Mouse (Mus musculus) B cell, adult 2 months (primary cell): ENCODE measurements around the gene Rhbdd1.

ENCODE experiments used
- DNase-seq, 2 experiments: peaks; one replicate each; pipeline ENCODE4 v3.0.0; 2022

Rhbdd1 gene

GRCm38 (mm10) chr1:82291930-82292712 lies 24.1 kb upstream of the Rhbdd1 start:
- peak in 1 of 2 experiments; percentile 12 for DNase-seq

GRCm38 (mm10) chr1:82292771-82293170 lies 23.5 kb upstream of the Rhbdd1 start:
- peak in 1 of 2 experiments; percentile 17 for DNase-seq

- DNase-seq: peak; percentile 53 to 54
Measured at GRCm38 (mm10) chr1:82294102-82294501, 22.1 kb upstream of the Rhbdd1 start.

GRCm38 (mm10) chr1:82298586-82298985 lies 17.7 kb upstream of the Rhbdd1 start:
- no peak for DNase-seq

- no peak for DNase-seq
Measured at GRCm38 (mm10) chr1:82304483-82304882, 11.8 kb upstream of the Rhbdd1 start.

- peak; percentile 66 to 69 for DNase-seq
Measured at GRCm38 (mm10) chr1:82316746-82317126, 484 bp downstream of the Rhbdd1 start.

GRCm38 (mm10) chr1:82320456-82320855 lies 4.2 kb downstream of the Rhbdd1 start:
- DNase-seq: no peak

GRCm38 (mm10) chr1:82320864-82321263 lies 4.6 kb downstream of the Rhbdd1 start:
- no peak for DNase-seq

- no peak for DNase-seq
Measured at GRCm38 (mm10) chr1:82321441-82321840, 5.2 kb downstream of the Rhbdd1 start.

- DNase-seq: no peak
Measured at GRCm38 (mm10) chr1:82324131-82324785, 8.0 kb downstream of the Rhbdd1 start.

- no peak for DNase-seq
Measured at GRCm38 (mm10) chr1:82326120-82326519, 9.9 kb downstream of the Rhbdd1 start.

GRCm38 (mm10) chr1:82328033-82328775 lies 12.0 kb downstream of the Rhbdd1 start:
- no peak for DNase-seq

- DNase-seq: no peak
Measured at GRCm38 (mm10) chr1:82329237-82329953, 13.1 kb downstream of the Rhbdd1 start.

- DNase-seq: no peak
Measured at GRCm38 (mm10) chr1:82329954-82330247, 13.6 kb downstream of the Rhbdd1 start.

- no peak for DNase-seq
Measured at GRCm38 (mm10) chr1:82334506-82334905, 18.3 kb downstream of the Rhbdd1 start.

GRCm38 (mm10) chr1:82353089-82353488 lies 36.8 kb downstream of the Rhbdd1 start:
- no peak for DNase-seq

- no peak for DNase-seq
Measured at GRCm38 (mm10) chr1:82353755-82354154, 37.5 kb downstream of the Rhbdd1 start.

- DNase-seq: no peak
Measured at GRCm38 (mm10) chr1:82358871-82359647, 42.8 kb downstream of the Rhbdd1 start.

GRCm38 (mm10) chr1:82359648-82360026 lies 43.4 kb downstream of the Rhbdd1 start:
- no peak for DNase-seq

- no peak for DNase-seq
Measured at GRCm38 (mm10) chr1:82361240-82361639, 45.0 kb downstream of the Rhbdd1 start.

GRCm38 (mm10) chr1:82362165-82362564 lies 45.9 kb downstream of the Rhbdd1 start:
- DNase-seq: no peak

GRCm38 (mm10) chr1:82364047-82364446 lies 47.8 kb downstream of the Rhbdd1 start:
- DNase-seq: no peak
